Comparison of ENCODE assay signal across 21 mouse cellular contexts in genomic region chr4:152784972-152785371, GRCm38 (mm10).
DNase-seq lines count a peak whose midpoint lies in the region; ATAC-seq and TF ChIP-seq lines count a peak whose summit lies in the region.
"Had no signal": no experiment of that assay in that cellular context is flagged by ENCODE, and none has a peak within 500 bp of the region (broad histone marks: within the 10 kb centered on the region; RNA-seq: fewer than 3 reads in every experiment).

No protein-coding gene starts in this region.

- no peaks in the 10 kb centered on the region for H3K36me3 ChIP-seq in forebrain, embryonic 14.5 days (ENCODE audit: control insufficient read depth, insufficient read depth, low read length)
- H3K36me3 ChIP-seq in forebrain, embryonic 11.5 days (ENCODE audit: control insufficient read depth, insufficient read depth, low read length): no peaks in the 10 kb centered on the region
- H3K36me3 ChIP-seq in hindbrain, embryonic 16.5 days (ENCODE audit: control insufficient read depth, insufficient read depth, low read length): no peaks in the 10 kb centered on the region
- no peaks in the 10 kb centered on the region for H3K36me3 ChIP-seq in hindbrain, embryonic 11.5 days (ENCODE audit: control insufficient read depth, insufficient read depth, low read length)
- no peaks in the 10 kb centered on the region for H3K36me3 ChIP-seq in forebrain, postnatal 0 days (ENCODE audit: insufficient read depth)
- H3K36me3 ChIP-seq in midbrain, embryonic 16.5 days (ENCODE audit: control insufficient read depth, insufficient read depth, low read length): no peaks in the 10 kb centered on the region
- H3K36me3 ChIP-seq: heart, embryonic 13.5 days had no signal

- H3K4me1 ChIP-seq in forebrain, embryonic 14.5 days (ENCODE audit: control insufficient read depth, insufficient read depth, low read length): 0 out of 2 replicates have a peak, but pooled peaks cover 8% of the 10 kb centered on the region
- no peaks in the 10 kb centered on the region for H3K4me1 ChIP-seq in forebrain, embryonic 11.5 days (replicated peaks; ENCODE audit: control insufficient read depth, insufficient read depth, low read length)
- H3K4me1 ChIP-seq in hindbrain, embryonic 16.5 days (ENCODE audit: control insufficient read depth, insufficient read depth, low read depth, low read length): no peaks in the 10 kb centered on the region
- no peaks in the 10 kb centered on the region for H3K4me1 ChIP-seq in hindbrain, embryonic 11.5 days (replicated peaks; ENCODE audit: control insufficient read depth, insufficient read depth, low read length)
- H3K4me1 ChIP-seq in forebrain, postnatal 0 days (ENCODE audit: insufficient read depth): peaks cover 13% of the 10 kb centered on the region; the same call in 1 of the 2 replicates
- no peaks in the 10 kb centered on the region for H3K4me1 ChIP-seq in midbrain, embryonic 16.5 days (ENCODE audit: control insufficient read depth, insufficient read depth, low read length)
- H3K4me1 ChIP-seq: heart, embryonic 13.5 days had no signal

- no peak overlapping the region for H3K9ac ChIP-seq in forebrain, embryonic 14.5 days (ENCODE audit: low read length)
- H3K9ac ChIP-seq in forebrain, embryonic 11.5 days (ENCODE audit: low read length): no peak overlapping the region
- no peak overlapping the region for H3K9ac ChIP-seq in hindbrain, embryonic 16.5 days (ENCODE audit: low read depth, low read length)
- H3K9ac ChIP-seq in hindbrain, embryonic 11.5 days (ENCODE audit: low read depth, low read length): no peak overlapping the region
- H3K9ac ChIP-seq in forebrain, postnatal 0 days: no peak overlapping the region
- H3K9ac ChIP-seq in midbrain, embryonic 16.5 days (ENCODE audit: low read depth, low read length): no peak overlapping the region
- H3K9ac ChIP-seq: heart, embryonic 13.5 days had no signal

- TF ChIP-seq CTCF in forebrain, postnatal 0 days (IDR thresholded peaks at IDR 0.05; ENCODE audit: low read depth): no peak

- 44% methylated on average over 2 of the region's 2 CpGs for WGBS in forebrain, embryonic 14.5 days
- 71% methylated on average over 2 of the region's 2 CpGs for WGBS in forebrain, embryonic 11.5 days
- 52% methylated on average over 2 of the region's 2 CpGs for WGBS in hindbrain, embryonic 16.5 days
- WGBS in hindbrain, embryonic 11.5 days: 49% methylated on average over 2 of the region's 2 CpGs
- WGBS in forebrain, postnatal 0 days: 21% methylated on average over 2 of the region's 2 CpGs
- WGBS in midbrain, embryonic 16.5 days: 21% methylated on average over 2 of the region's 2 CpGs

- DNase-seq in forebrain, embryonic 14.5 days (ENCODE audit: low spot score): peak; percentile 70
- no peak for DNase-seq in forebrain, embryonic 11.5 days (ENCODE audit: low spot score)
- no peak for DNase-seq in hindbrain, embryonic 11.5 days (ENCODE audit: low spot score)
- peak; percentile 35 for DNase-seq in forebrain, postnatal 0 days
- no peak for DNase-seq in lung, postnatal 10 days
- DNase-seq: adrenal gland, postnatal 10 days; cerebellum, adult 9-10 months; gastrocnemius, postnatal 14 days; heart, adult 18-20 months; heart, postnatal 14 days; kidney, adult 2 months; layer of hippocampus, adult 9-11 months; right cerebral cortex, adult 18-20 months; thymus, adult 2 months; thymus, postnatal 4 days had no signal

- peak; percentile 87 for ATAC-seq in forebrain, embryonic 14.5 days
- no peak for ATAC-seq in forebrain, embryonic 11.5 days (replicated peaks; ENCODE audit: low FRiP score)
- peak; percentile 88 for ATAC-seq in hindbrain, embryonic 16.5 days
- ATAC-seq in hindbrain, embryonic 11.5 days (ENCODE audit: low FRiP score): no peak
- peak; percentile 54; the same call in 1 of the 2 replicates for ATAC-seq in forebrain, postnatal 0 days
- peak; percentile 70 for ATAC-seq in midbrain, embryonic 16.5 days

- no peak overlapping the region for H3K4me2 ChIP-seq in forebrain, embryonic 14.5 days (ENCODE audit: low read length)
- H3K4me2 ChIP-seq in forebrain, embryonic 11.5 days (ENCODE audit: low read depth, low read length, severe bottlenecking): no peak overlapping the region
- no peak overlapping the region for H3K4me2 ChIP-seq in hindbrain, embryonic 16.5 days (ENCODE audit: low read length)
- no peak overlapping the region for H3K4me2 ChIP-seq in hindbrain, embryonic 11.5 days (replicated peaks; ENCODE audit: low read depth, low read length)
- H3K4me2 ChIP-seq in forebrain, postnatal 0 days (ENCODE audit: low read depth): no peak overlapping the region
- H3K4me2 ChIP-seq in midbrain, embryonic 16.5 days (ENCODE audit: low read length): no peak overlapping the region
- H3K4me2 ChIP-seq: heart, embryonic 13.5 days had no signal

- H3K4me3 ChIP-seq in forebrain, embryonic 14.5 days (ENCODE audit: low read depth, low read length): no peak overlapping the region
- no peak overlapping the region for H3K4me3 ChIP-seq in forebrain, embryonic 11.5 days (ENCODE audit: low read depth, low read length)
- H3K4me3 ChIP-seq in hindbrain, embryonic 16.5 days (ENCODE audit: low read length): no peak overlapping the region
- H3K4me3 ChIP-seq in hindbrain, embryonic 11.5 days (ENCODE audit: low read depth, low read length): no peak overlapping the region
- no peak overlapping the region for H3K4me3 ChIP-seq in forebrain, postnatal 0 days (ENCODE audit: low read depth, low read length)
- no peak overlapping the region for H3K4me3 ChIP-seq in midbrain, embryonic 16.5 days (ENCODE audit: low read depth, low read length)
- H3K4me3 ChIP-seq: heart, embryonic 13.5 days; left cerebral cortex, adult 2 months had no signal

- no peaks in the 10 kb centered on the region for H3K27me3 ChIP-seq in forebrain, embryonic 14.5 days (replicated peaks; ENCODE audit: control insufficient read depth, insufficient read depth, low read length)
- H3K27me3 ChIP-seq in forebrain, embryonic 11.5 days (ENCODE audit: control insufficient read depth, insufficient read depth, low read length): no peaks in the 10 kb centered on the region
- no peaks in the 10 kb centered on the region for H3K27me3 ChIP-seq in hindbrain, embryonic 16.5 days (replicated peaks; ENCODE audit: control insufficient read depth, insufficient read depth, low read length)
- H3K27me3 ChIP-seq in hindbrain, embryonic 11.5 days (ENCODE audit: control insufficient read depth, insufficient read depth, low read length): no peaks in the 10 kb centered on the region
- no peaks in the 10 kb centered on the region for H3K27me3 ChIP-seq in forebrain, postnatal 0 days (ENCODE audit: insufficient read depth, low read length)
- no peaks in the 10 kb centered on the region for H3K27me3 ChIP-seq in midbrain, embryonic 16.5 days (ENCODE audit: control insufficient read depth, insufficient read depth, low read depth, low read length)
- H3K27me3 ChIP-seq: heart, embryonic 13.5 days had no signal

- peak overlapping the region; percentile 48; the same call in 1 of the 2 replicates for H3K27ac ChIP-seq in forebrain, embryonic 14.5 days (ENCODE audit: low read depth, low read length)
- H3K27ac ChIP-seq in forebrain, embryonic 11.5 days (ENCODE audit: low read depth, low read length): no peak overlapping the region
- no peak overlapping the region for H3K27ac ChIP-seq in hindbrain, embryonic 16.5 days (ENCODE audit: low read depth, low read length)
- no peak overlapping the region for H3K27ac ChIP-seq in hindbrain, embryonic 11.5 days (ENCODE audit: low read depth, low read length)
- H3K27ac ChIP-seq in forebrain, postnatal 0 days (ENCODE audit: low read depth, low read length): no peak overlapping the region
- no peak overlapping the region for H3K27ac ChIP-seq in midbrain, embryonic 16.5 days (ENCODE audit: low read length)
- H3K27ac ChIP-seq: heart, embryonic 13.5 days; kidney, postnatal 0 days; left cerebral cortex, adult 2 months; macrophage had no signal

- no peaks in the 10 kb centered on the region for H3K9me3 ChIP-seq in forebrain, embryonic 14.5 days (replicated peaks; ENCODE audit: control insufficient read depth, low read length)
- no peaks in the 10 kb centered on the region for H3K9me3 ChIP-seq in forebrain, embryonic 11.5 days (ENCODE audit: control insufficient read depth, low read length)
- no peaks in the 10 kb centered on the region for H3K9me3 ChIP-seq in hindbrain, embryonic 16.5 days (ENCODE audit: control insufficient read depth, low read length)
- H3K9me3 ChIP-seq in hindbrain, embryonic 11.5 days (ENCODE audit: control insufficient read depth, low read length): no peaks in the 10 kb centered on the region
- no peaks in the 10 kb centered on the region for H3K9me3 ChIP-seq in forebrain, postnatal 0 days (ENCODE audit: low read length)
- H3K9me3 ChIP-seq in midbrain, embryonic 16.5 days (replicated peaks; ENCODE audit: control insufficient read depth, low read length, poor library complexity, severe bottlenecking): no peaks in the 10 kb centered on the region

Comparison
In these comparisons a context has a peak if more than half of its experiments do, and no peak if none do; other contexts are left out.
1. ATAC-seq: peak in forebrain, embryonic 14.5 days (single experiment), hindbrain, embryonic 16.5 days (single experiment), forebrain, postnatal 0 days (single experiment) and midbrain, embryonic 16.5 days (single experiment); none in forebrain, embryonic 11.5 days (single experiment) and hindbrain, embryonic 11.5 days (single experiment).
2. DNase-seq: peak in forebrain, embryonic 14.5 days (single experiment) and forebrain, postnatal 0 days (single experiment); none in forebrain, embryonic 11.5 days (single experiment), hindbrain, embryonic 11.5 days (single experiment) and lung, postnatal 10 days (single experiment).